Mouse (Mus musculus): ENCODE results near the gene Prkcb.

Gene Prkcb

GRCm38 (mm10) chr7:122452671-122453070, 164.1 kb downstream of the Prkcb start:
- in situ Hi-C loops (cut with MboI, MseI): no loop called here

- in situ Hi-C loops (cut with MboI, MseI): no loop called here
Observed at GRCm38 (mm10) chr7:122459203-122459965, 170.8 kb downstream of the Prkcb start.

- in situ Hi-C loops (cut with MboI, MseI): loop anchor here (5.0 kb wide), 1 partner anchor 218 kb away; no protein-coding TSS in a partner anchor
Observed at GRCm38 (mm10) chr7:122460020-122460419, 171.5 kb downstream of the Prkcb start.

GRCm38 (mm10) chr7:122465823-122466549, 177.4 kb downstream of the Prkcb start:
- in situ Hi-C loops (cut with MboI, MseI): no loop called here

GRCm38 (mm10) chr7:122466722-122467121, 178.2 kb downstream of the Prkcb start:
- in situ Hi-C loops (cut with MboI, MseI): no loop called here

GRCm38 (mm10) chr7:122467831-122468230, 179.3 kb downstream of the Prkcb start:
- in situ Hi-C loops (cut with MboI, MseI): no loop called here

GRCm38 (mm10) chr7:122470370-122471280, 182.1 kb downstream of the Prkcb start:
- in situ Hi-C loops (cut with MboI, MseI): loop anchor here (5.0 kb wide), 1 partner anchor 452 kb away; no protein-coding TSS in a partner anchor

- in situ Hi-C loops (cut with MboI, MseI): loop anchor here (5.0 kb wide), 1 partner anchor 450 kb away; no protein-coding TSS in a partner anchor
Observed at GRCm38 (mm10) chr7:122472223-122472622, 183.7 kb downstream of the Prkcb start.

GRCm38 (mm10) chr7:122475038-122475437, 186.5 kb downstream of the Prkcb start:
- in situ Hi-C loops (cut with MboI, MseI): no loop called here

GRCm38 (mm10) chr7:122476697-122477096, 188.1 kb downstream of the Prkcb start:
- in situ Hi-C loops (cut with MboI, MseI): no loop called here

- in situ Hi-C loops (cut with MboI, MseI): no loop called here
Observed at GRCm38 (mm10) chr7:122477118-122477517, 188.6 kb downstream of the Prkcb start.

- in situ Hi-C loops (cut with MboI, MseI): no loop called here
Observed at GRCm38 (mm10) chr7:122477566-122478564, 189.3 kb downstream of the Prkcb start.

- in situ Hi-C loops (cut with MboI, MseI): loop anchor here (10.0 kb wide), 1 partner anchor 171 kb away; no protein-coding TSS in a partner anchor
Observed at GRCm38 (mm10) chr7:122483949-122484348, 195.4 kb downstream of the Prkcb start.

GRCm38 (mm10) chr7:122487929-122488571, 199.5 kb downstream of the Prkcb start:
- in situ Hi-C loops (cut with MboI, MseI): loop anchor here (10.0 kb wide), 1 partner anchor 167 kb away; no protein-coding TSS in a partner anchor

- in situ Hi-C loops (cut with MboI, MseI): no loop called here
Observed at GRCm38 (mm10) chr7:122492041-122492440, 203.5 kb downstream of the Prkcb start.

GRCm38 (mm10) chr7:122492936-122493335, 204.4 kb downstream of the Prkcb start:
- in situ Hi-C loops (cut with MboI, MseI): no loop called here

GRCm38 (mm10) chr7:122494088-122494487, 205.5 kb downstream of the Prkcb start:
- in situ Hi-C loops (cut with MboI, MseI): no loop called here

- in situ Hi-C loops (cut with MboI, MseI): no loop called here
Observed at GRCm38 (mm10) chr7:122497516-122497915, 209.0 kb downstream of the Prkcb start.

- in situ Hi-C loops (cut with MboI, MseI): no loop called here
Observed at GRCm38 (mm10) chr7:122498461-122498860, 209.9 kb downstream of the Prkcb start.

Data from T-helper 1 cell (primary cell).